Mouse (Mus musculus) midbrain, embryonic 14.5 days (tissue): Measurements from ENCODE around the gene Zfp212. TPM values are rescaled to one million over a fixed set of nuclear protein-coding genes. Genes with fewer than 3 reads are reported as not detected.

ENCODE experiments used
- ATAC-seq: fragments of 200-750 bp; cut with Nextera tagmentation; 2 replicates; pipeline ENCODE4 v1.8.0; 2017; ENCODE audit warnings: moderate number of reproducible peaks, moderate library complexity; ENCODE audit not compliant: low FRiP score, low TSS enrichment
- DNase-seq: peaks from one replicate; pipeline ENCODE4 v3.0.0-alpha.2; 2015
- H3K27ac ChIP-seq: fragments of 300-500 bp; sonication (generic); replicated peaks from 2 replicates; pipeline ENCODE4 v1.5.1; 2014; ENCODE audit warnings: mild to moderate bottlenecking, low read depth, low read length, moderate library complexity
- H3K27me3 ChIP-seq: fragments of 300-500 bp; sonication (generic); 2 replicates; pipeline ENCODE4 v1.6.1; 2014; ENCODE audit warnings: low read length, control low read depth, mixed read lengths; ENCODE audit not compliant: control insufficient read depth, insufficient read depth
- H3K36me3 ChIP-seq: fragments of 300-500 bp; sonication (generic); 2 replicates; pipeline ENCODE4 v1.6.1; 2014; ENCODE audit warnings: low read length, control low read depth; ENCODE audit not compliant: control insufficient read depth, insufficient read depth
- H3K4me1 ChIP-seq: fragments of 300-500 bp; sonication (generic); 2 replicates; pipeline ENCODE4 v1.6.1; 2014; ENCODE audit warnings: mild to moderate bottlenecking, antibody characterized with exemption, low read length, control low read depth; ENCODE audit not compliant: control insufficient read depth, insufficient read depth
- H3K4me2 ChIP-seq: fragments of 300-500 bp; sonication (generic); 2 replicates; pipeline ENCODE4 v1.6.1; 2014; ENCODE audit warnings: mild to moderate bottlenecking, low read length, moderate library complexity
- H3K4me3 ChIP-seq: fragments of 300-500 bp; sonication (generic); replicated peaks from 2 replicates; pipeline ENCODE4 v1.5.1; 2014; ENCODE audit warnings: low read depth, low read length
- H3K9ac ChIP-seq: fragments of 300-500 bp; sonication (generic); replicated peaks from 2 replicates; pipeline ENCODE4 v1.6.1; 2014; ENCODE audit warnings: mild to moderate bottlenecking, low read length, moderate library complexity
- H3K9me3 ChIP-seq: fragments of 300-500 bp; sonication (generic); 2 replicates; pipeline ENCODE4 v1.6.1; 2016; ENCODE audit warnings: low read length, control low read depth, mixed read lengths; ENCODE audit not compliant: control insufficient read depth
- WGBS: fragments of 180-500 bp; shearing (Covaris S2); extraction: QIAGEN DNeasy Blood & Tissue Kit; methylation state at CpG from one replicate; pipeline ENCODE4 v1.1.7; 2014; 5-methylcytosine and 5-hydroxymethylcytosine counted together
- polyA plus RNA-seq: library from polyadenylated mRNA; unstranded; fragments of >200 nt; fragmentation: Nextera tagmentation; extraction: Ambion mirVana; gene quantifications from 2 replicates; pipeline ENCODE4 v1.2.1, GENCODE M21; 2014

Zfp212 gene
- 11.7 and 16.4 TPM in 2 replicates for polyA plus RNA-seq

GRCm38 (mm10) chr6:47920447-47921340 lies at the start of gene Zfp212:
TSS of gene Zfp212 (plus strand) at chr6:47920476.
- H3K27ac ChIP-seq, result peak within 1 kb of the TSS; percentile 93
- H3K4me2 ChIP-seq, result peak within 1 kb of the TSS; percentile 69
- under 1% methylated on average over 67 of the region's 67 CpGs for WGBS
- H3K4me3 ChIP-seq, result peak within 1 kb of the TSS; percentile 79
- peaks cover 11% of the 10 kb centered on the region for H3K4me1 ChIP-seq
- H3K36me3 ChIP-seq, result no peaks in the 10 kb centered on the region
- no peaks in the 10 kb centered on the region for H3K27me3 ChIP-seq
- ATAC-seq, result peak; percentile 96
- H3K9me3 ChIP-seq, result no peaks in the 10 kb centered on the region
- H3K9ac ChIP-seq, result peak within 1 kb of the TSS; percentile 71
- peak; percentile 95 for DNase-seq

GRCm38 (mm10) chr6:47872266-47872665 lies 48.0 kb upstream of the Zfp212 start:
- H3K4me3 ChIP-seq, result no peak overlapping the region
- H3K9ac ChIP-seq, result no peak overlapping the region
- H3K4me1 ChIP-seq, result no peaks in the 10 kb centered on the region
- ATAC-seq (no peak), DNase-seq (no peak)
- H3K36me3 ChIP-seq, result peaks cover 21% of the 10 kb centered on the region
- WGBS, result 84% methylated on average over 5 of the region's 5 CpGs
- no peak overlapping the region for H3K4me2 ChIP-seq
- no peaks in the 10 kb centered on the region for H3K9me3 ChIP-seq
- no peak overlapping the region for H3K27ac ChIP-seq
- H3K27me3 ChIP-seq, result no peaks in the 10 kb centered on the region

GRCm38 (mm10) chr6:47877058-47877457 lies 43.2 kb upstream of the Zfp212 start, which contains the start of gene Zfp282:
TSS of gene Zfp282 (plus strand) at chr6:47877204.
- Histone ChIP-seq H3K4me2 (peak within 1 kb of the TSS; percentile 92), H3K9me3 (no peaks in the 10 kb centered on the region), H3K27me3 (no peaks in the 10 kb centered on the region), H3K9ac (peak within 1 kb of the TSS; percentile 98), H3K36me3 (peaks cover 24% of the 10 kb centered on the region), H3K27ac (peak within 1 kb of the TSS; percentile 97), H3K4me3 (peak within 1 kb of the TSS; percentile 83), H3K4me1 (peaks cover 17% of the 10 kb centered on the region)
- WGBS, result 7% methylated on average over 9 of the region's 9 CpGs
- no peak for DNase-seq
- ATAC-seq, result no peak

- WGBS, result under 1% methylated on average over 71 of the region's 71 CpGs
- peak overlapping the region; percentile 83 for H3K4me3 ChIP-seq
- no peaks in the 10 kb centered on the region for H3K27me3 ChIP-seq
- H3K4me1 ChIP-seq, result peaks cover 17% of the 10 kb centered on the region
- H3K27ac ChIP-seq, result peak overlapping the region; percentile 97
- peak overlapping the region; percentile 92 for H3K4me2 ChIP-seq
- peak; percentile 94 for DNase-seq
- no peaks in the 10 kb centered on the region for H3K9me3 ChIP-seq
- ATAC-seq, result peak; percentile 95
- H3K9ac ChIP-seq, result peak overlapping the region; percentile 98
- H3K36me3 ChIP-seq, result peaks cover 29% of the 10 kb centered on the region
These were observed 42.7 kb upstream of the Zfp212 start for GRCm38 (mm10) chr6:47877461-47878132.

- H3K36me3 ChIP-seq, result peaks cover 35% of the 10 kb centered on the region
- H3K4me2 ChIP-seq, result peak overlapping the region; percentile 92
- no peaks in the 10 kb centered on the region for H3K9me3 ChIP-seq
- DNase-seq, result no peak
- peak overlapping the region; percentile 83 for H3K4me3 ChIP-seq
- peaks cover 17% of the 10 kb centered on the region for H3K4me1 ChIP-seq
- peak overlapping the region; percentile 97 for H3K27ac ChIP-seq
- H3K27me3 ChIP-seq, result no peaks in the 10 kb centered on the region
- H3K9ac ChIP-seq, result peak overlapping the region; percentile 98
- under 1% methylated on average over 11 of the region's 11 CpGs for WGBS
- no peak for ATAC-seq
These were observed 42.2 kb upstream of the Zfp212 start for GRCm38 (mm10) chr6:47878133-47878514.

GRCm38 (mm10) chr6:47878593-47878992 lies 41.7 kb upstream of the Zfp212 start:
- H3K4me1 ChIP-seq, result peaks cover 17% of the 10 kb centered on the region
- H3K4me2 ChIP-seq, result peak overlapping the region; percentile 92
- H3K9me3 ChIP-seq, result no peaks in the 10 kb centered on the region
- H3K36me3 ChIP-seq, result peaks cover 39% of the 10 kb centered on the region
- H3K27ac ChIP-seq, result peak overlapping the region; percentile 97
- peak overlapping the region; percentile 98 for H3K9ac ChIP-seq
- ATAC-seq, result no peak
- peak overlapping the region; percentile 83 for H3K4me3 ChIP-seq
- no peak for DNase-seq
- 37% methylated on average over 3 of the region's 3 CpGs for WGBS
- H3K27me3 ChIP-seq, result no peaks in the 10 kb centered on the region

- no peaks in the 10 kb centered on the region for H3K27me3 ChIP-seq
- H3K9me3 ChIP-seq, result no peaks in the 10 kb centered on the region
- peak overlapping the region; percentile 92 for H3K4me2 ChIP-seq
- ATAC-seq (no peak), DNase-seq (no peak)
- peak overlapping the region; percentile 83 for H3K4me3 ChIP-seq
- WGBS, result 71% methylated on average over 4 of the region's 4 CpGs
- peaks cover 17% of the 10 kb centered on the region for H3K4me1 ChIP-seq
- H3K9ac ChIP-seq, result peak overlapping the region; percentile 98
- H3K27ac ChIP-seq, result no peak overlapping the region
- H3K36me3 ChIP-seq, result peaks cover 44% of the 10 kb centered on the region
These were observed 41.1 kb upstream of the Zfp212 start for GRCm38 (mm10) chr6:47879049-47879716.

- DNase-seq (no peak), ATAC-seq (no peak)
- WGBS, result 97% methylated on average over 10 of the region's 10 CpGs
- Histone ChIP-seq H3K4me1 (peaks cover 17% of the 10 kb centered on the region), H3K4me2 (no peak overlapping the region; the same call in 1 of the 2 replicates), H3K27ac (no peak overlapping the region), H3K9me3 (no peaks in the 10 kb centered on the region), H3K4me3 (no peak overlapping the region), H3K27me3 (no peaks in the 10 kb centered on the region), H3K9ac (no peak overlapping the region), H3K36me3 (peaks cover 54% of the 10 kb centered on the region)
These were observed 40.1 kb upstream of the Zfp212 start for GRCm38 (mm10) chr6:47880166-47880565.
